Mouse (Mus musculus) liver, postnatal 0 days (tissue): ENCODE measurements around the gene Lrrc8b. TPM values are rescaled to one million over a fixed set of nuclear protein-coding genes. Genes with fewer than 3 reads are reported as not detected.

ENCODE experiments used
- ATAC-seq: fragments of 200-750 bp; cut with Nextera tagmentation; 2 replicates; pipeline ENCODE4 v1.8.0; 2017; ENCODE audit warnings: mild to moderate bottlenecking, moderate library complexity
- DNase-seq: peaks from one replicate; pipeline ENCODE4 v3.0.0-alpha.2; 2016
- H3K27ac ChIP-seq: fragments of 300-500 bp; sonication (generic); 2 replicates; pipeline ENCODE4 v1.5.1; 2014; ENCODE audit warnings: antibody characterized with exemption, moderate library complexity, mild to moderate bottlenecking, low read depth
- H3K27me3 ChIP-seq: fragments of 300-500 bp; sonication (generic); 2 replicates; pipeline ENCODE4 v1.6.1; 2014; ENCODE audit warnings: low read length, control low read depth, mixed read lengths; ENCODE audit not compliant: insufficient read depth
- H3K36me3 ChIP-seq: fragments of 300-500 bp; sonication (generic); replicated peaks from 2 replicates; pipeline ENCODE4 v1.6.1; 2014; ENCODE audit warnings: mild to moderate bottlenecking, control low read depth, low read length, moderate library complexity, mixed read lengths; ENCODE audit not compliant: insufficient read depth
- H3K4me1 ChIP-seq: fragments of 300-500 bp; sonication (generic); 2 replicates; pipeline ENCODE4 v1.6.1; 2014; ENCODE audit warnings: antibody characterized with exemption, mild to moderate bottlenecking, control low read depth; ENCODE audit not compliant: insufficient read depth
- H3K4me2 ChIP-seq: fragments of 300-500 bp; sonication (generic); 2 replicates; pipeline ENCODE4 v1.6.1; 2014; ENCODE audit warnings: low read depth, mild to moderate bottlenecking, low read length, moderate library complexity, mixed read lengths
- H3K4me3 ChIP-seq: fragments of 300-500 bp; sonication (generic); 2 replicates; pipeline ENCODE4 v1.5.1; 2014; ENCODE audit warnings: low read depth, low read length
- H3K9ac ChIP-seq: fragments of 300-500 bp; sonication (generic); replicated peaks from 2 replicates; pipeline ENCODE4 v1.6.1; 2014; ENCODE audit warnings: mild to moderate bottlenecking, moderate library complexity
- H3K9me3 ChIP-seq: fragments of 300-500 bp; sonication (generic); 2 replicates; pipeline ENCODE4 v1.6.1; 2016; ENCODE audit warnings: mild to moderate bottlenecking, control low read depth, low read length, mixed read lengths
- CTCF ChIP-seq: sonication (generic); IDR thresholded peaks from 2 replicates; pipeline ENCODE4 v1.5.1; 2016; ENCODE audit warnings: antibody characterized with exemption, low read depth
- EP300 ChIP-seq: IDR thresholded peaks from 2 replicates; pipeline ENCODE4 v1.6.1; 2016; ENCODE audit warnings: antibody characterized with exemption, low read depth, mild to moderate bottlenecking
- WGBS: fragments of 180-500 bp; shearing (Covaris S2); extraction: QIAGEN DNeasy Blood & Tissue Kit; methylation state at CpG from one replicate; pipeline ENCODE4 v1.1.7; 2014; ENCODE audit not compliant: insufficient replicate concordance; 5-methylcytosine and 5-hydroxymethylcytosine counted together
- polyA plus RNA-seq: library from polyadenylated mRNA; unstranded; fragments of >200 nt; fragmentation: Nextera tagmentation; extraction: Ambion mirVana; gene quantifications from 2 replicates; pipeline ENCODE4 v1.2.1, GENCODE M21; 2015

The Lrrc8b gene
- 1.1 and 1.4 TPM in 2 replicates for polyA plus RNA-seq

- peak within 1 kb of the TSS; percentile 76 for H3K27ac ChIP-seq
- under 1% methylated on average over 44 of the region's 63 CpGs for WGBS
- DNase-seq = peak; percentile 86
- ATAC-seq = peak; percentile 93
- no peak for TF ChIP-seq EP300
- no peak for TF ChIP-seq CTCF
- peak within 1 kb of the TSS; percentile 92 for H3K4me3 ChIP-seq
- H3K36me3 ChIP-seq = no peaks in the 10 kb centered on the region
- H3K4me1 ChIP-seq = peaks cover 34% of the 10 kb centered on the region
- H3K9ac ChIP-seq = peak within 1 kb of the TSS; percentile 93
- H3K4me2 ChIP-seq = peak within 1 kb of the TSS; percentile 100
- H3K9me3 ChIP-seq = no peaks in the 10 kb centered on the region
- no peaks in the 10 kb centered on the region for H3K27me3 ChIP-seq
These were observed at the start of gene Lrrc8b for GRCm38 (mm10) chr5:105415198-105415791. Gene Lrrc8b, plus strand, starts transcription at chr5:105415775.

DNA sequence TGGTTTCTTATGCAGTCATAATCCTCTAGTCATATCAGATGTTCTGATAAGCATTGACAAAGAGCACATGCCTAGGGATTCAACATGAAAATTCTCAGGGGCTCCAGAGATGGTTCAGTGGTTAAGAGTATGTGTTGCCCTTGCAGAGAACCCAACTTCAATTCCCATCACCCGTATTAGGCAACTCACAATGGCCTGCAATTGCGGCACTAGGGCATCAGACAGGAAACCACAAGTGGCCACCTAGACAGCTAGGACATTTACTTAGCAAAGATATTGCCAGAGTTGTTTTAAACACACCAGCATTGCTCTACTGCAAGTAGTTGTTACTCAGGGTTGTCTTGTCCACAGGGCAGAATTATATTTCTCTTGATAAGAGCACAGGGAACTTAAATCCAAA lies 34.1 kb upstream of the Lrrc8b start:
- WGBS = 36% methylated on average over 2 of the region's 2 CpGs
- TF ChIP-seq EP300 (no peak), CTCF (no peak)
- H3K4me2 ChIP-seq = no peak overlapping the region
- no peaks in the 10 kb centered on the region for H3K27me3 ChIP-seq
- H3K9ac ChIP-seq = no peak overlapping the region
- ATAC-seq (no peak), DNase-seq (no peak)
- no peak overlapping the region for H3K4me3 ChIP-seq
- H3K9me3 ChIP-seq = no peaks in the 10 kb centered on the region
- H3K27ac ChIP-seq = no peak overlapping the region
- no peaks in the 10 kb centered on the region for H3K36me3 ChIP-seq
- no peaks in the 10 kb centered on the region for H3K4me1 ChIP-seq

DNA sequence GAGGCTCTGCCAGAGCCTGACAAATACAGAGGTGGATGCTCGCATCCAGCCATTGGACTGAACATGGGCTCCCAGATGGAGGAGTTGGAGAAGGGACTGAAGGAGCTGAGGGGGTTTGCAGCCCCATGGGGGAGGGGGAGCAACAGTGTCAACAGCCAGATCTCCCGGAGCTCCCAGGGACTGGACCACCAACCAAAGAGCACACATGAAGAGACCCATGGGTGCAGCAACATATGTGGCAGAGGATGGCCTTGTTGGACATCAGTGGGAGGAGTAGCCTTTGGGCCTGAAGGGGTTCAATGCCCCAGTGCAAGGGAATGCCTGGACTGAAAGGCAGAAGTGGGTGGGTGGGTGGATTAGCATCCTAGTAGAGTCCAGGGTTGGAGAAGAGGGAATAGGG lies 25.2 kb upstream of the Lrrc8b start:
- Histone ChIP-seq H3K27me3 (no peaks in the 10 kb centered on the region), H3K4me1 (no peaks in the 10 kb centered on the region), H3K27ac (no peak overlapping the region), H3K9me3 (peaks cover 9% of the 10 kb centered on the region), H3K36me3 (no peaks in the 10 kb centered on the region), H3K9ac (no peak overlapping the region), H3K4me3 (no peak overlapping the region), H3K4me2 (no peak overlapping the region)
- 73% methylated on average over 2 of the region's 2 CpGs for WGBS
- ATAC-seq = no peak
- TF ChIP-seq EP300 (no peak), CTCF (no peak)
- DNase-seq = no peak

GRCm38 (mm10) chr5:105393731-105394130 lies 21.8 kb upstream of the Lrrc8b start:
- no peak for TF ChIP-seq CTCF
- TF ChIP-seq EP300 = no peak
- H3K36me3 ChIP-seq = no peaks in the 10 kb centered on the region
- H3K9ac ChIP-seq = no peak overlapping the region
- 74% methylated on average over 6 of the region's 6 CpGs for WGBS
- no peaks in the 10 kb centered on the region for H3K27me3 ChIP-seq
- peaks cover 9% of the 10 kb centered on the region for H3K9me3 ChIP-seq
- H3K4me3 ChIP-seq = no peak overlapping the region
- DNase-seq = no peak
- no peak overlapping the region for H3K27ac ChIP-seq
- H3K4me1 ChIP-seq = no peaks in the 10 kb centered on the region
- ATAC-seq = no peak
- no peak overlapping the region for H3K4me2 ChIP-seq

GRCm38 (mm10) chr5:105395188-105395587 lies 20.4 kb upstream of the Lrrc8b start:
- TF ChIP-seq CTCF = no peak
- TF ChIP-seq EP300 = no peak

DNA sequence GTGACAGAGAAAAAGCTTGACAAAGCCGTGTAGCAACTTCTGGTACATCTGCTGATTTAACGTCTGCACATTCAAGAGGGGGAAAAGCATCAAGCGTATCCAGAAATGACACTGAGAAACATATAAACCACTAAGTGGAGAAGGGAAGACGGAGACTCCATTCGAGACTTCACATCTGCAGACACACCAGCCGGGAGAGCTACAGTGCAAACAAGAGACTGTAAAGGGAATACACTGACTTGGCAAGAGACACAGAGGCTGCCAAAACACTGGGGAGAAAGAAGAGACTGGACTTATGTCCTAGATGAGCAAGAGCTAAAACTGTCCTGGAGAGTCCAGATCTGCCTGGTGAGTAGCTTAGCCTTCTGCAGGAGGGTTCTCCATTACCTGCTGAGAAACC lies 16.6 kb upstream of the Lrrc8b start:
- ATAC-seq = no peak
- no peaks in the 10 kb centered on the region; the same call in 1 of the 2 replicates for H3K4me1 ChIP-seq
- H3K4me2 ChIP-seq = no peak overlapping the region
- TF ChIP-seq CTCF (no peak), EP300 (no peak)
- H3K36me3 ChIP-seq = no peaks in the 10 kb centered on the region
- 76% methylated on average over 6 of the region's 6 CpGs for WGBS
- no peak for DNase-seq
- H3K9me3 ChIP-seq = 0 out of 2 replicates have a peak, but pooled peaks cover 2% of the 10 kb centered on the region
- no peak overlapping the region for H3K9ac ChIP-seq
- H3K27ac ChIP-seq = no peak overlapping the region
- H3K4me3 ChIP-seq = no peak overlapping the region
- H3K27me3 ChIP-seq = no peaks in the 10 kb centered on the region

More at GRCm38 (mm10) chr5:105395188-105395587, 20.4 kb upstream of the Lrrc8b start:
- Histone ChIP-seq H3K36me3 (no peaks in the 10 kb centered on the region), H3K9ac (no peak overlapping the region), H3K9me3 (peaks cover 9% of the 10 kb centered on the region), H3K4me3 (no peak overlapping the region), H3K4me2 (no peak overlapping the region), H3K27me3 (no peaks in the 10 kb centered on the region), H3K27ac (no peak overlapping the region), H3K4me1 (no peaks in the 10 kb centered on the region)
- DNase-seq (no peak), ATAC-seq (no peak)
- 48% methylated on average over 4 of the region's 4 CpGs for WGBS
